Mouse (Mus musculus): Measurements from ENCODE around the gene Ddx59. TPM values are rescaled to one million over a fixed set of nuclear protein-coding genes. Genes with fewer than 3 reads are reported as not detected.

The Ddx59 gene
- polyA plus RNA-seq (2017; shearing (Covaris generic)) = 14.6 TPM

DNA sequence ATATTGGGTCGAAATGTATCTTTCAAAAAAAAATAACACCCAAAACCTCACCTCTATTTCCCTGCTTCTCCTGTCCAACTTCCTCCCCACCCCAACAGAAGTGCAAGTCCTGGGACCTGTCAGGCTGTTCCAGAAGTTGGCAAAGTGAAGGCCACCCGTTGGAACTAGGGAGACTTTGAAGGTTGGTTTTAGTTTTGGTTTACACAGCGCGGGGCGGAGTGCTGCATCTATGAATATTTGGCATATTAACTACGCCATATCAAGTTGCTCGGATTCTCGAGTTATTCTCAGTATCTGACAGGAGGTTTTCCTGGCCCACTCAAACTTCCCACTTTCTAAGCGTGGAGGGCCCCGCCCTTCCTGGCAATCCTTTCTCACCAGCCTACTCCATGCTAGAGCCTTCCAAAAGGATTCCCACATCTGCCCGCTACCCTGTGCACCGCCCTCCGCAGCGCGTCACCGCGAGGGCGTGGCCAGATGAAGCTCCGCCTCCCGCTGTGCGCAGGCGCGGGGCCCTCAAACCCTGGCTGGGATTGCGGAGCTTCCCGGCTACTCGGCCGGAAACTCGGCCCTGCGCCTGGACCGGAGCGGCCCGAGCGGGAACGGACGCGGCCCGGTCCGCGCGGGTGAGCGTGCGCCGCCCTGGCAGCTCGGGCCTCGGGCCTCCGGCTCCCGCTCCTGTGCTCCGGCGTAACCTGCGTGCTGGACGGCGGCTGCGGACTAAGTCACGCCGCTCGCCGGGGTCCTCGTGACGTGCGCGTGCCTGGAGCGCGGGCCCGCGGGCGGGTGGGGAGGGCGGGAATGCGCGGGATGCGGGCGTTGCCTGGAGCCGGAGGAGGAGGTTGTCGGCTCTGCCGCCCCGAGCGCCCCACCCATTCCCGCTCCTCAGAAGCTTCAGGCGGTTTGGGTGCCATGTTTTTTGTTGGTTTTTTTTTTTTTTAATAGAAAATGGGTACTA lies at the start of gene Ddx59:
Gene Ddx59, plus strand, starts transcription at position 474 of the 958 bp plus-strand sequence.

DNA sequence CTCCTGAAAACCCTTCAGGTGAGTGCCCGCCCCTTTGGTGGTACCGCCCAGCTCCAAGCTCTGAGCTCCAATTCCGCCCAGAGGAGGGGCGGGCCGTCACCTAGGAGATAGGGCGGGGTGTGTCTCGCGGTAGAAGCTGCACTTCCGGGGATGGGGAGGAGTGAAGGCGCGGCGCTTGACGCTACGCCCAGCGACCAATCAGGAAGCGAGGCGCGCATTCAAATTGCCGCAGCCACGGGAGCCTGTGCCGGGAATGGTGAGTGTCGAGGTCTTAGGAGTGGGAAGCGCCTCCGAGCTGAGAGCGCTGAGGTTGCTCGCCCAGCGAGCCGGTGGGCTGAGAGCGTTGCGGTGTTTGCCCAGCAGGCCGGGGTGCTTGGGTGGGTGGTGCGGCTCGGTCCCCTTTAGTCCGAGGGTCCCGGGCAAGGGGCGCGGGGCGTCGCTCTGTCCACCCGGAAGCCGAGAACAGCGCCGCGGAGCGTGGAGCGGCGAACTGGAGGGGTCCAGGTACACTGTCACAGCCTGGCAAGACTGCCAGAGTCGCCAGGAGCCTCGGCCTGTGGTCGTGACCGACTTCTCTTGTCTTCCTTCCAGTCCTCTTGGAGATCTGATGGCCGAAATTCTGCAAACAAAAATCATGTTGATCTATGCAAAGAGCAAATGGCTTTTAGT lies 51.2 kb downstream of the Ddx59 start, which contains the start of gene Kif14:
Gene Kif14, plus strand, starts transcription at position 201 of the 669 bp plus-strand sequence.

Other genes with a start within 250 kb of the Ddx59 start
- gene Mroh3, start 202.4 kb upstream of the Ddx59 start, polyA plus RNA-seq (2017; shearing (Covaris generic)) = not detected
- gene Inava, start 181.0 kb upstream of the Ddx59 start, polyA plus RNA-seq (2017; shearing (Covaris generic)) = not detected
- gene Gpr25, start 154.4 kb upstream of the Ddx59 start, polyA plus RNA-seq (2017; shearing (Covaris generic)) = not detected
- gene Camsap2, start 69.2 kb upstream of the Ddx59 start, polyA plus RNA-seq (2017; shearing (Covaris generic)) = 17.7 TPM
- 0.41 TPM for gene Kif14, start 51.1 kb downstream of the Ddx59 start, polyA plus RNA-seq (2017; shearing (Covaris generic))
- 32.3 TPM for gene Zfp281, start 209.6 kb downstream of the Ddx59 start, polyA plus RNA-seq (2017; shearing (Covaris generic))

Measured in effector memory CD4-positive, alpha-beta T cell, adult 7 months (primary cell).